Mouse (Mus musculus) monocyte, adult 5-6 weeks (primary cell): ENCODE results near the gene Catsperg1. TPM values are rescaled to one million over a fixed set of nuclear protein-coding genes. Genes with fewer than 3 reads are reported as not detected.
"Not testable (repeated sequence)": the region's sequence is repeated elsewhere in the genome, so short reads cannot be mapped to it uniquely, and the experiment has no call there.

Experiments used
- ATAC-seq: fragments of 153-309, 156-312 bp; replicated peaks from 2 replicates; pipeline ENCODE4 v1.8.0; 2017; ENCODE audit warnings: mild to moderate bottlenecking; ENCODE audit not compliant: low TSS enrichment, insufficient number of reproducible peaks, severe bottlenecking, poor library complexity, low FRiP score
- total RNA-seq: library from RNA; stranded (forward); fragments of 200-1000, 200-491, 200-594 nt; gene quantifications from 3 replicates; pipeline ENCODE4 v1.2.3, GENCODE M21; 2017

Gene Catsperg1
- total RNA-seq, 1 experiment from 2014 or later = not detected

- no peak for ATAC-seq
These were observed 59.7 kb downstream of the Catsperg1 start for GRCm38 (mm10) chr7:29154018-29154720.

- ATAC-seq = no peak
These were observed 62.3 kb downstream of the Catsperg1 start for GRCm38 (mm10) chr7:29151486-29151885.

GRCm38 (mm10) chr7:29148771-29149170 lies 65.1 kb downstream of the Catsperg1 start:
- ATAC-seq = no peak

- no peak for ATAC-seq
These were observed 67.0 kb downstream of the Catsperg1 start for GRCm38 (mm10) chr7:29146625-29147367.

- ATAC-seq = peak; percentile 63
These were observed 69.8 kb downstream of the Catsperg1 start for GRCm38 (mm10) chr7:29144006-29144405.

- ATAC-seq = no peak
These were observed 72.4 kb downstream of the Catsperg1 start for GRCm38 (mm10) chr7:29141416-29141815.

GRCm38 (mm10) chr7:29139237-29139636 lies 74.6 kb downstream of the Catsperg1 start:
- ATAC-seq = not testable (repeated sequence)

- ATAC-seq = no peak
These were observed 76.4 kb downstream of the Catsperg1 start for GRCm38 (mm10) chr7:29137429-29137828.

- ATAC-seq = peak; percentile 79
These were observed 79.0 kb downstream of the Catsperg1 start, which contains the start of gene Rasgrp4 for GRCm38 (mm10) chr7:29134693-29135386. Gene Rasgrp4 (plus strand): TSS chr7:29134851.

- no peak for ATAC-seq
These were observed 79.6 kb downstream of the Catsperg1 start for GRCm38 (mm10) chr7:29134230-29134629.

Other genes with a start within 250 kb of the Catsperg1 start
- 285 to 328 TPM (median 291 TPM) in 3 replicates for gene Eif3k, start 232.2 kb downstream of the Catsperg1 start, total RNA-seq
- 31.9 to 70.2 TPM (median 54.1 TPM) in 3 replicates for gene Map4k1, start 232.0 kb downstream of the Catsperg1 start, total RNA-seq
- gene Ryr1, start 88.9 kb downstream of the Catsperg1 start, total RNA-seq = 2.3 to 3.1 TPM (median 2.3 TPM) in 3 replicates
- 37.9 to 82.9 TPM (median 41.3 TPM) in 3 replicates for gene Rasgrp4, start 79.2 kb downstream of the Catsperg1 start, total RNA-seq
- 28.7 to 32.4 TPM (median 29.1 TPM) in 3 replicates for gene Fam98c, start 57.8 kb downstream of the Catsperg1 start, total RNA-seq
- 0.32 to 0.39 TPM in 2 of 3 replicates, not detected in the other for gene Ggn, start 43.8 kb downstream of the Catsperg1 start, total RNA-seq
- gene Spred3, start 43.6 kb downstream of the Catsperg1 start, total RNA-seq = 0.78 to 0.95 TPM in 2 of 3 replicates, not detected in the other
- 170 to 190 TPM (median 186 TPM) in 3 replicates for gene Psmd8, start 33.3 kb downstream of the Catsperg1 start, total RNA-seq
- gene Kcnk6, start 18.5 kb upstream of the Catsperg1 start, total RNA-seq = 3.1 to 8.5 TPM (median 7.3 TPM) in 3 replicates
- 3.8 to 11.1 TPM (median 9.8 TPM) in 3 replicates for gene Yif1b, start 24.3 kb upstream of the Catsperg1 start, total RNA-seq
- gene 2200002D01Rik, start 34.4 kb upstream of the Catsperg1 start, total RNA-seq = 0.29 to 3.4 TPM in 2 of 3 replicates, not detected in the other
- gene Spint2, start 67.9 kb upstream of the Catsperg1 start, total RNA-seq = 2.6 to 4.4 TPM (median 4.2 TPM) in 3 replicates
- not detected in 3 replicates for gene Ppp1r14a, start 75.3 kb upstream of the Catsperg1 start, total RNA-seq
- not detected in 3 replicates for gene Dpf1, start 89.9 kb upstream of the Catsperg1 start, total RNA-seq